Mouse (Mus musculus) heart, embryonic 11.5 days (tissue): Measurements from ENCODE around the gene Psmb3. TPM values are rescaled to one million over a fixed set of nuclear protein-coding genes. Genes with fewer than 3 reads are reported as not detected.
A peak's percentile ranks its signal among the peaks of the same experiment; 100 is the strongest.

Source experiments
- ATAC-seq: fragments of 200-750 bp; cut with Nextera tagmentation; replicated peaks from 2 replicates; pipeline ENCODE4 v1.8.0; 2017; ENCODE audit warnings: moderate library complexity; ENCODE audit not compliant: insufficient number of reproducible peaks, low FRiP score, low TSS enrichment
- H3K27ac ChIP-seq: fragments of 300-500 bp; sonication (generic); 2 replicates; pipeline ENCODE4 v1.5.1; 2014; ENCODE audit warnings: mild to moderate bottlenecking, low read depth, low read length
- H3K27me3 ChIP-seq: fragments of 300-500 bp; sonication (generic); 2 replicates; pipeline ENCODE4 v1.6.1; 2014; ENCODE audit warnings: mild to moderate bottlenecking, low read length, mixed read lengths; ENCODE audit not compliant: control insufficient read depth, insufficient read depth
- H3K36me3 ChIP-seq: fragments of 300-500 bp; sonication (generic); 2 replicates; pipeline ENCODE4 v1.6.1; 2014; ENCODE audit warnings: mild to moderate bottlenecking, low read length, moderate library complexity, mixed read lengths; ENCODE audit not compliant: control insufficient read depth, insufficient read depth
- H3K4me1 ChIP-seq: fragments of 300-500 bp; sonication (generic); 2 replicates; pipeline ENCODE4 v1.6.1; 2014; ENCODE audit warnings: low read length; ENCODE audit not compliant: control insufficient read depth, insufficient read depth
- H3K4me2 ChIP-seq: fragments of 300-500 bp; sonication (generic); 2 replicates; pipeline ENCODE4 v1.6.1; 2014; ENCODE audit warnings: mild to moderate bottlenecking, moderate library complexity
- H3K4me3 ChIP-seq: fragments of 300-500 bp; sonication (generic); 2 replicates; pipeline ENCODE4 v1.5.1; 2014; ENCODE audit warnings: low read depth, low read length
- H3K9ac ChIP-seq: fragments of 300-500 bp; sonication (generic); 2 replicates; pipeline ENCODE4 v1.6.1; 2014; ENCODE audit warnings: mild to moderate bottlenecking, low read depth, low read length, moderate library complexity
- H3K9me3 ChIP-seq: fragments of 300-500 bp; sonication (generic); replicated peaks from 2 replicates; pipeline ENCODE4 v1.6.1; 2016; ENCODE audit warnings: low read length; ENCODE audit not compliant: control insufficient read depth
- WGBS: fragments of 180-500 bp; shearing (Covaris S2); extraction: QIAGEN DNeasy Blood & Tissue Kit; methylation state at CpG from one replicate; pipeline ENCODE4 v1.1.7; 2014; ENCODE audit not compliant: insufficient replicate concordance; 5-methylcytosine and 5-hydroxymethylcytosine counted together
- polyA plus RNA-seq: library from polyadenylated mRNA; unstranded; fragments of >200 nt; fragmentation: Nextera tagmentation; extraction: Ambion mirVana; gene quantifications from 2 replicates; pipeline ENCODE4 v1.2.1, GENCODE M21; 2014

The Psmb3 gene
- polyA plus RNA-seq, 1 experiment from 2014 or later: 416 TPM

DNA sequence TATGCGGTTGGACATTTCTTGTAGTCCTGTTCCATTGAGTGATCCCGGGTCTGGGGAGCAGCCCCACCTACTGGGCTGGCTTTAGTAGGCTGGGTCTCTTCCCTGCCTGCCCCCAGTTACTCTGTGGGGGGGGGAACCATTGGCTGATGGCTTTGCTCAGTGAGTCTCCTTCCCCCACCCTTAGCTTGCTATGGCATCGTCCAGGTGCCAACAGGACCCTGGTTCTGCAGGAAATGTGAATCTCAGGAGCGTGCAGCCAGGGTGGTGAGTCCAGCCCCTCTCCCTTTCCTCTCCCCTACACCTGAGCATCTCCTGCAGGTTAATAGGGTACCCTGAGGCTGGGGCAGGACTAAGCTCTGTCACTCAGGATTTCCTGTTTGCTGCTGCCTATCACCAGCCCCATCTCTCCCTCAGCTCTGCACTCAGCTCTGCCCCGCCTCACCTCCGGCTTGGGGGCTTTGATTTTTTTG, 38.4 kb upstream of the Psmb3 start:
- peaks cover 20% of the 10 kb centered on the region for H3K36me3 ChIP-seq
- peak overlapping the region; percentile 94 for H3K4me3 ChIP-seq
- WGBS: 31% methylated on average over 6 of the region's 6 CpGs
- ATAC-seq: no peak
- H3K4me1 ChIP-seq: peaks cover 43% of the 10 kb centered on the region
- peak overlapping the region; percentile 92; the same call in 1 of the 2 replicates for H3K27ac ChIP-seq
- H3K9me3 ChIP-seq: no peaks in the 10 kb centered on the region
- peak overlapping the region; percentile 90 for H3K9ac ChIP-seq
- H3K4me2 ChIP-seq: peak overlapping the region; percentile 86
- peaks cover 8% of the 10 kb centered on the region for H3K27me3 ChIP-seq

DNA sequence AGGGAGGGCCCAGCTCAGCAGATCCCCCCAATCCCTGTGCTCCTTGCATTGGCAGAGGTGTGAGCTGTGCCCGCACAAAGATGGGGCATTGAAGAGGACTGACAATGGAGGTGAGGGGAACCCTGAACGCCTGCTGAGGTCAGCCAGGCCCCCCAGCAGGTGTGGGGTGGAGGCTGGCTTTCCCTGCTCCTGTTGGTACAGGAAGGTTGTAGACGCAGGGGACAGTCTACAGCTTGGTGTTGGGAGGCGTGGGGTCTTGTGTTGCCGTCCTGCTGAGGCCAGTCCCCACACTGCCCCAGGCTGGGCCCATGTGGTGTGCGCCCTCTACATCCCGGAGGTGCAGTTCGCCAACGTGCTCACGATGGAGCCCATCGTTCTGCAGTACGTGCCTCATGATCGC, 37.8 kb upstream of the Psmb3 start:
- no peak overlapping the region for H3K4me2 ChIP-seq
- no peak overlapping the region for H3K4me3 ChIP-seq
- H3K36me3 ChIP-seq: peaks cover 20% of the 10 kb centered on the region
- peaks cover 8% of the 10 kb centered on the region for H3K27me3 ChIP-seq
- ATAC-seq: no peak
- H3K27ac ChIP-seq: no peak overlapping the region
- peaks cover 49% of the 10 kb centered on the region for H3K4me1 ChIP-seq
- no peaks in the 10 kb centered on the region for H3K9me3 ChIP-seq
- H3K9ac ChIP-seq: no peak overlapping the region
- WGBS: 86% methylated on average over 13 of the region's 13 CpGs

- no peak for ATAC-seq
These were observed 37.0 kb upstream of the Psmb3 start for GRCm38 (mm10) chr11:97666221-97666620.

GRCm38 (mm10) chr11:97666794-97667193, 36.4 kb upstream of the Psmb3 start:
- Histone ChIP-seq H3K9ac (no peak overlapping the region), H3K27me3 (peaks cover 7% of the 10 kb centered on the region), H3K4me2 (no peak overlapping the region), H3K9me3 (no peaks in the 10 kb centered on the region), H3K36me3 (peaks cover 26% of the 10 kb centered on the region), H3K4me3 (no peak overlapping the region), H3K27ac (no peak overlapping the region), H3K4me1 (peaks cover 43% of the 10 kb centered on the region)
- ATAC-seq: no peak
- 86% methylated on average over 15 of the region's 15 CpGs for WGBS

More at GRCm38 (mm10) chr11:97666221-97666620, 37.0 kb upstream of the Psmb3 start:
- Histone ChIP-seq H3K4me2 (no peak overlapping the region), H3K9me3 (no peaks in the 10 kb centered on the region), H3K27ac (no peak overlapping the region), H3K9ac (no peak overlapping the region), H3K4me3 (no peak overlapping the region), H3K4me1 (peaks cover 49% of the 10 kb centered on the region), H3K36me3 (peaks cover 23% of the 10 kb centered on the region), H3K27me3 (peaks cover 8% of the 10 kb centered on the region)
- 86% methylated on average over 7 of the region's 7 CpGs for WGBS

DNA sequence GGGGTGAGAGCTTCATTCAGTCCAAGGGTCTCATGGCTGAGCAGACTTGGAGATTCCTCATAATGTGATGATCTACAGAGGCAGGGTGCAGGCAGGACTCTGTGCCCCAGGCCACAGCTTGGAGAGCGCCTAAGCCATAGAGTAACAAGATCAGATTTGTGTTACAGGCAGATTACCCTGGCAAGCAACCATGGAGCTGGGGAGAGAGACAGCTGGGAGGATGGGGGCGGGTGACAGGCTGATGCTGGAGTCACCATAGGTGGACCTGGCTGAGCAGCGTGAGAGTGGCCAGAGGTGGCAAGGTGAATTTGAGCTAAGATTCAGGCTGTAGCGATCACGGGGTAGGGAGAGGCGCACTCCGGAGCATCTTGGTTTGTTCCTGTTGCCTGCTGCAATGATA, 35.0 kb upstream of the Psmb3 start:
- H3K36me3 ChIP-seq: peaks cover 38% of the 10 kb centered on the region

DNA sequence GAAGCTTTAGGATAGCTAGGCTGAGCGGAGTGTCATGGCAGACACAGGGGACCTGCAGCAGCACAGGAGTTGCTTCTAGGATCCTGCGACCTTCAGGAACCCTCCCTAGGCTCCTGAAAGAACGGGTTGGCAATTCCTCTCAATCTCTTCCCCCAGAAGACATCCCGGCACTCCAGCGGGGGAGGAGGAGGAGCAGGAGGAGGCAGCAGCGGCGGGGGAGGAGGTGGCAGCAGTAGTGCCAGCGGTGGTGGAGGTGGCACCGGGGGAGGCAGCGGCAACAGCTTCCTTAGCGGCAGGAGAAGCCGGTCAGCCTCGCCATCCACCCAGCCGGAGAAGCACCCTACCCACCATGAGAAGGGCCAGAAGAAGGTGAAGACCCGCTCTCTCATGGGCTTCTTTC, 33.9 kb upstream of the Psmb3 start:
- Histone ChIP-seq H3K9ac (peak overlapping the region; percentile 58; the same call in 1 of the 2 replicates), H3K27ac (peak overlapping the region; percentile 73), H3K4me2 (peak overlapping the region; percentile 38), H3K9me3 (no peaks in the 10 kb centered on the region), H3K4me3 (peak overlapping the region; percentile 8; the same call in 1 of the 2 replicates), H3K27me3 (no peaks in the 10 kb centered on the region), H3K4me1 (peaks cover 35% of the 10 kb centered on the region), H3K36me3 (peaks cover 42% of the 10 kb centered on the region)
- no peak for ATAC-seq
- 40% methylated on average over 14 of the region's 15 CpGs for WGBS

More for the DNA sequence above, 35.0 kb upstream of the Psmb3 start:
- Histone ChIP-seq H3K4me1 (peaks cover 35% of the 10 kb centered on the region), H3K4me2 (no peak overlapping the region), H3K9me3 (no peaks in the 10 kb centered on the region), H3K27me3 (no peaks in the 10 kb centered on the region), H3K9ac (peak overlapping the region; percentile 58; the same call in 1 of the 2 replicates), H3K4me3 (no peak overlapping the region), H3K27ac (no peak overlapping the region; the same call in 1 of the 2 replicates)
- ATAC-seq: no peak
- WGBS: 81% methylated on average over 7 of the region's 7 CpGs

GRCm38 (mm10) chr11:97669829-97670228, 33.4 kb upstream of the Psmb3 start:
- 0 out of 2 replicates have a peak, but pooled peaks have one; percentile 41 for ATAC-seq
- Histone ChIP-seq H3K27ac (peak overlapping the region; percentile 73), H3K27me3 (no peaks in the 10 kb centered on the region), H3K9me3 (no peaks in the 10 kb centered on the region), H3K4me1 (peaks cover 32% of the 10 kb centered on the region), H3K36me3 (peaks cover 47% of the 10 kb centered on the region), H3K4me2 (peak overlapping the region; percentile 55), H3K9ac (peak overlapping the region; percentile 58; the same call in 1 of the 2 replicates), H3K4me3 (peak overlapping the region; percentile 8)
- WGBS: 15% methylated on average over 4 of the region's 6 CpGs

GRCm38 (mm10) chr11:97670234-97671176, 32.7 kb upstream of the Psmb3 start:
- 28% methylated on average over 13 of the region's 13 CpGs for WGBS
- peak overlapping the region; percentile 7; the same call in 1 of the 2 replicates for H3K9ac ChIP-seq
- H3K27ac ChIP-seq: peak overlapping the region; percentile 73
- H3K27me3 ChIP-seq: no peaks in the 10 kb centered on the region
- peaks cover 30% of the 10 kb centered on the region for H3K4me1 ChIP-seq
- H3K4me3 ChIP-seq: peak overlapping the region; percentile 1; the same call in 1 of the 2 replicates
- peaks cover 47% of the 10 kb centered on the region for H3K36me3 ChIP-seq
- peak overlapping the region; percentile 55 for H3K4me2 ChIP-seq
- no peaks in the 10 kb centered on the region for H3K9me3 ChIP-seq
- ATAC-seq: 0 out of 2 replicates have a peak, but pooled peaks have one; percentile 46
